Mouse (Mus musculus) liver, postnatal 0 days (tissue): ENCODE results near the gene Znhit6. TPM values are rescaled to one million over a fixed set of nuclear protein-coding genes. Genes with fewer than 3 reads are reported as not detected.

Experiments
- ATAC-seq: fragments of 200-750 bp; cut with Nextera tagmentation; 2 replicates; pipeline ENCODE4 v1.8.0; 2017; ENCODE audit warnings: mild to moderate bottlenecking, moderate library complexity
- DNase-seq: peaks from one replicate; pipeline ENCODE4 v3.0.0-alpha.2; 2016
- H3K27ac ChIP-seq: fragments of 300-500 bp; sonication (generic); 2 replicates; pipeline ENCODE4 v1.5.1; 2014; ENCODE audit warnings: antibody characterized with exemption, moderate library complexity, mild to moderate bottlenecking, low read depth
- H3K27me3 ChIP-seq: fragments of 300-500 bp; sonication (generic); 2 replicates; pipeline ENCODE4 v1.6.1; 2014; ENCODE audit warnings: low read length, control low read depth, mixed read lengths; ENCODE audit not compliant: insufficient read depth
- H3K36me3 ChIP-seq: fragments of 300-500 bp; sonication (generic); replicated peaks from 2 replicates; pipeline ENCODE4 v1.6.1; 2014; ENCODE audit warnings: mild to moderate bottlenecking, control low read depth, low read length, moderate library complexity, mixed read lengths; ENCODE audit not compliant: insufficient read depth
- H3K4me1 ChIP-seq: fragments of 300-500 bp; sonication (generic); 2 replicates; pipeline ENCODE4 v1.6.1; 2014; ENCODE audit warnings: antibody characterized with exemption, mild to moderate bottlenecking, control low read depth; ENCODE audit not compliant: insufficient read depth
- H3K4me2 ChIP-seq: fragments of 300-500 bp; sonication (generic); 2 replicates; pipeline ENCODE4 v1.6.1; 2014; ENCODE audit warnings: low read depth, mild to moderate bottlenecking, low read length, moderate library complexity, mixed read lengths
- H3K4me3 ChIP-seq: fragments of 300-500 bp; sonication (generic); 2 replicates; pipeline ENCODE4 v1.5.1; 2014; ENCODE audit warnings: low read depth, low read length
- H3K9ac ChIP-seq: fragments of 300-500 bp; sonication (generic); replicated peaks from 2 replicates; pipeline ENCODE4 v1.6.1; 2014; ENCODE audit warnings: mild to moderate bottlenecking, moderate library complexity
- H3K9me3 ChIP-seq: fragments of 300-500 bp; sonication (generic); 2 replicates; pipeline ENCODE4 v1.6.1; 2016; ENCODE audit warnings: mild to moderate bottlenecking, control low read depth, low read length, mixed read lengths
- CTCF ChIP-seq: sonication (generic); IDR thresholded peaks from 2 replicates; pipeline ENCODE4 v1.5.1; 2016; ENCODE audit warnings: antibody characterized with exemption, low read depth
- EP300 ChIP-seq: IDR thresholded peaks from 2 replicates; pipeline ENCODE4 v1.6.1; 2016; ENCODE audit warnings: antibody characterized with exemption, low read depth, mild to moderate bottlenecking
- WGBS: fragments of 180-500 bp; shearing (Covaris S2); extraction: QIAGEN DNeasy Blood & Tissue Kit; methylation state at CpG from one replicate; pipeline ENCODE4 v1.1.7; 2014; ENCODE audit not compliant: insufficient replicate concordance; 5-methylcytosine and 5-hydroxymethylcytosine counted together
- polyA plus RNA-seq: library from polyadenylated mRNA; unstranded; fragments of >200 nt; fragmentation: Nextera tagmentation; extraction: Ambion mirVana; gene quantifications from 2 replicates; pipeline ENCODE4 v1.2.1, GENCODE M21; 2015

The Znhit6 gene
- polyA plus RNA-seq: 11.3 and 12.4 TPM in 2 replicates

- Histone ChIP-seq H3K9me3 (no peaks in the 10 kb centered on the region), H3K27me3 (no peaks in the 10 kb centered on the region), H3K4me2 (peak within 1 kb of the TSS; percentile 91), H3K27ac (peak within 1 kb of the TSS; percentile 5; the same call in 1 of the 2 replicates), H3K36me3 (peaks cover 7% of the 10 kb centered on the region), H3K4me3 (peak within 1 kb of the TSS; percentile 62), H3K9ac (peak within 1 kb of the TSS; percentile 65), H3K4me1 (peaks cover 12% of the 10 kb centered on the region)
- TF ChIP-seq EP300: no peak
- peak; percentile 15; the same call in 1 of the 2 replicates for TF ChIP-seq CTCF
- ATAC-seq (peak; percentile 93), DNase-seq (peak; percentile 91)
- 6% methylated on average over 37 of the region's 37 CpGs for WGBS
These were observed at the start of gene Znhit6 for GRCm38 (mm10) chr3:145575743-145576481. Gene Znhit6 (plus strand): TSS chr3:145576205.

- 20% methylated on average over 1 of the region's 1 CpGs for WGBS
- Histone ChIP-seq H3K27me3 (no peaks in the 10 kb centered on the region), H3K9ac (no peak overlapping the region), H3K36me3 (no peaks in the 10 kb centered on the region), H3K4me1 (no peaks in the 10 kb centered on the region), H3K4me3 (no peak overlapping the region), H3K27ac (no peak overlapping the region), H3K4me2 (no peak overlapping the region), H3K9me3 (no peaks in the 10 kb centered on the region)
- TF ChIP-seq EP300: no peak
- no peak for TF ChIP-seq CTCF
- DNase-seq: no peak
- ATAC-seq: no peak
These were observed 38.1 kb upstream of the Znhit6 start for GRCm38 (mm10) chr3:145537870-145538269.

GRCm38 (mm10) chr3:145548441-145549415 lies 27.3 kb upstream of the Znhit6 start:
- 69% methylated on average over 10 of the region's 10 CpGs for WGBS
- no peaks in the 10 kb centered on the region for H3K4me1 ChIP-seq
- H3K9ac ChIP-seq: no peak overlapping the region
- no peaks in the 10 kb centered on the region for H3K36me3 ChIP-seq
- H3K27me3 ChIP-seq: 0 out of 2 replicates have a peak, but pooled peaks cover 4% of the 10 kb centered on the region
- no peak overlapping the region for H3K4me3 ChIP-seq
- no peak overlapping the region for H3K27ac ChIP-seq
- H3K9me3 ChIP-seq: no peaks in the 10 kb centered on the region
- ATAC-seq: no peak
- no peak for DNase-seq
- TF ChIP-seq EP300 (no peak), CTCF (no peak)
- no peak overlapping the region for H3K4me2 ChIP-seq

- Histone ChIP-seq H3K27me3 (0 out of 2 replicates have a peak, but pooled peaks cover 4% of the 10 kb centered on the region), H3K9ac (no peak overlapping the region), H3K9me3 (no peaks in the 10 kb centered on the region), H3K36me3 (no peaks in the 10 kb centered on the region), H3K4me3 (no peak overlapping the region), H3K4me2 (no peak overlapping the region), H3K4me1 (no peaks in the 10 kb centered on the region), H3K27ac (no peak overlapping the region)
- DNase-seq (no peak), ATAC-seq (no peak)
- TF ChIP-seq CTCF (no peak), EP300 (no peak)
- WGBS: 69% methylated on average over 3 of the region's 3 CpGs
These were observed 25.8 kb upstream of the Znhit6 start for GRCm38 (mm10) chr3:145550216-145550615.

- ATAC-seq: no peak
These were observed 21.6 kb upstream of the Znhit6 start for GRCm38 (mm10) chr3:145554388-145554787.

GRCm38 (mm10) chr3:145556206-145556605 lies 19.8 kb upstream of the Znhit6 start:
- 87% methylated on average over 10 of the region's 10 CpGs for WGBS
- Histone ChIP-seq H3K36me3 (no peaks in the 10 kb centered on the region), H3K4me1 (no peaks in the 10 kb centered on the region), H3K9me3 (no peaks in the 10 kb centered on the region), H3K9ac (no peak overlapping the region), H3K4me3 (no peak overlapping the region), H3K27me3 (no peaks in the 10 kb centered on the region), H3K4me2 (no peak overlapping the region), H3K27ac (no peak overlapping the region)
- no peak for ATAC-seq
- DNase-seq: no peak
- no peak for TF ChIP-seq CTCF
- TF ChIP-seq EP300: no peak

More at GRCm38 (mm10) chr3:145554388-145554787, 21.6 kb upstream of the Znhit6 start:
- Histone ChIP-seq H3K36me3 (no peaks in the 10 kb centered on the region), H3K4me2 (no peak overlapping the region), H3K27me3 (0 out of 2 replicates have a peak, but pooled peaks cover 2% of the 10 kb centered on the region), H3K4me1 (no peaks in the 10 kb centered on the region), H3K27ac (no peak overlapping the region), H3K9ac (no peak overlapping the region), H3K9me3 (no peaks in the 10 kb centered on the region), H3K4me3 (no peak overlapping the region)
- 70% methylated on average over 2 of the region's 2 CpGs for WGBS
- no peak for TF ChIP-seq CTCF
- no peak for TF ChIP-seq EP300
- no peak for DNase-seq
